In the genomic region with DNA sequence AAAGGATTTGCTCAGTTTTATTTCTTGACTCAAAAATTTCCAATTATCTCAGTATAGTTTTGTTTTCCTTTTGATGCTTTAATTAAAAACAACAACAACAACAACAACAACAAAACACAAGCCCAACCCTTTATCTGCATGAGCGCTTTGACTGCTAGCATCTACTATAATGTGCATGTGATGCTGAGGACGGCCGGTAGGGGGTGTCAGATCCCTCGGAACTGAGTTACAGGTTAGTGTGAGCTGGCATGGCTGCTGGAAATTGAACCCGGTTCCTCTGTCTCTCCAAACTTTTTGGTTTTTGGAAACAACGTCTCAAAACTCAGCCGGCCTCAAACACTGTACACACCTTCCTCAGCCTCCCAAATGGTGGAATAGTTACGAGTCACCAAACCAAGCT, we compare ENCODE assay signal across 8 mouse cellular contexts. TPM values are rescaled to one million over a fixed set of nuclear protein-coding genes. Genes with fewer than 3 reads are reported as not detected.
A peak's percentile ranks its signal among the peaks of the same experiment; 100 is the strongest.
DNase-seq lines count a peak whose midpoint lies in the region; ATAC-seq lines count a peak whose summit lies in the region.

No protein-coding gene starts in this region.

- no peaks in the 10 kb centered on the region for H3K9me3 ChIP-seq in kidney, embryonic 14.5 days (ENCODE audit: control insufficient read depth, low read length)
- no peaks in the 10 kb centered on the region for H3K9me3 ChIP-seq in limb, embryonic 10.5 days (replicated peaks)

- DNase-seq in kidney, adult 18-20 months, result peak; percentile 32
- DNase-seq in B cell, adult 2 months, result peak; percentile 53 to 63
- peak; percentile 49 for DNase-seq in MEL-GATA-1-ER (ENCODE audit: extremely low read depth, low read depth)
- DNase-seq in limb, embryonic 10.5 days (ENCODE audit: low spot score), result peak; percentile 58
- DNase-seq in thymus, postnatal 10 days (ENCODE audit: low spot score in 2 of 2), result peak; percentile 10 to 55
- DNase-seq in ovary, postnatal 10 days (ENCODE audit: low spot score), result no peak
- DNase-seq in cerebellum, adult 8-10 months, result no peak

- no peak overlapping the region for H3K27ac ChIP-seq in kidney, embryonic 14.5 days (ENCODE audit: low read depth, low read length)
- H3K27ac ChIP-seq in limb, embryonic 10.5 days, result no peak overlapping the region

- H3K27me3 ChIP-seq in kidney, embryonic 14.5 days (ENCODE audit: control insufficient read depth, insufficient read depth, low read length), result no peaks in the 10 kb centered on the region
- H3K27me3 ChIP-seq in limb, embryonic 10.5 days (ENCODE audit: low read depth, poor library complexity, severe bottlenecking), result no peaks in the 10 kb centered on the region

- WGBS in kidney, embryonic 14.5 days, result 79% methylated on average over 8 of the region's 8 CpGs
- 76% methylated on average over 8 of the region's 8 CpGs for WGBS in limb, embryonic 10.5 days

- no peaks in the 10 kb centered on the region for H3K4me1 ChIP-seq in kidney, embryonic 14.5 days (ENCODE audit: control insufficient read depth, insufficient read depth, low read length)
- H3K4me1 ChIP-seq in limb, embryonic 10.5 days, result peaks cover 18% of the 10 kb centered on the region

- no peak overlapping the region for H3K9ac ChIP-seq in kidney, embryonic 14.5 days (ENCODE audit: low read depth, low read length)

- no peak for ATAC-seq in kidney, embryonic 14.5 days (ENCODE audit: low FRiP score, low TSS enrichment)

- H3K4me2 ChIP-seq in kidney, embryonic 14.5 days (replicated peaks; ENCODE audit: low read depth, low read length), result no peak overlapping the region

- H3K4me3 ChIP-seq in kidney, embryonic 14.5 days (ENCODE audit: low read length), result no peak overlapping the region
- H3K4me3 ChIP-seq in limb, embryonic 10.5 days, result no peak overlapping the region

- H3K36me3 ChIP-seq in kidney, embryonic 14.5 days (ENCODE audit: control insufficient read depth, insufficient read depth, low read length), result no peaks in the 10 kb centered on the region
- H3K36me3 ChIP-seq in limb, embryonic 10.5 days, result no peaks in the 10 kb centered on the region

RNA-seq across cellular contexts. Expression of a gene that starts 27.8 kb away (rescaled TPM):
- polyA plus RNA-seq in kidney, embryonic 14.5 days (2014; fragmentation: Nextera tagmentation; extraction: Ambion mirVana), result 4.8 and 5.4 TPM in 2 replicates
- 11.5 and 18.3 TPM in 2 replicates for polyA plus RNA-seq in limb, embryonic 10.5 days (2016; fragmentation: Nextera tagmentation; extraction: Ambion mirVana)

RNA-seq across cellular contexts. Expression of a gene that starts 42.1 kb away (rescaled TPM):
- polyA plus RNA-seq in kidney, embryonic 14.5 days (2014; fragmentation: Nextera tagmentation; extraction: Ambion mirVana), result 26.2 and 40.4 TPM in 2 replicates
- polyA plus RNA-seq in limb, embryonic 10.5 days (2016; fragmentation: Nextera tagmentation; extraction: Ambion mirVana), result 37.8 and 40.5 TPM in 2 replicates

Comparison
In these comparisons a context has a peak if more than half of its experiments do, and no peak if none do; other contexts are left out.
1. DNase-seq: peak in kidney, adult 18-20 months (single experiment), B cell, adult 2 months (2 of 2), MEL-GATA-1-ER (single experiment), limb, embryonic 10.5 days (single experiment) and thymus, postnatal 10 days (2 of 2); none in ovary, postnatal 10 days (single experiment) and cerebellum, adult 8-10 months (single experiment).